Mouse (Mus musculus) fat pad, adult 2 months (tissue): ENCODE measurements at regions not wholly inside any gene's neighbourhood (a gene's known extent, or its start where the extent isn't known, plus 50 kb on each side); places are given as distances from the start of the nearest gene placed in this dataset.
A peak's percentile ranks its signal among the peaks of the same experiment; 100 is the strongest.

ENCODE experiments used
- DNase-seq: peaks from one replicate; pipeline ENCODE4 v3.0.0-alpha.2; 2011; ENCODE audit warnings: low read depth, low spot score; ENCODE audit errors: extremely low read depth

GRCm38 (mm10) chr3:102574320-102574719, 104.6 kb downstream of the Ngf start:
- DNase-seq: peak; percentile 80

- DNase-seq: no peak
Measured at GRCm38 (mm10) chr3:102576896-102577295, 107.2 kb downstream of the Ngf start.

- DNase-seq: no peak
Measured at GRCm38 (mm10) chr3:102581830-102582229, 112.1 kb downstream of the Ngf start.

DNA sequence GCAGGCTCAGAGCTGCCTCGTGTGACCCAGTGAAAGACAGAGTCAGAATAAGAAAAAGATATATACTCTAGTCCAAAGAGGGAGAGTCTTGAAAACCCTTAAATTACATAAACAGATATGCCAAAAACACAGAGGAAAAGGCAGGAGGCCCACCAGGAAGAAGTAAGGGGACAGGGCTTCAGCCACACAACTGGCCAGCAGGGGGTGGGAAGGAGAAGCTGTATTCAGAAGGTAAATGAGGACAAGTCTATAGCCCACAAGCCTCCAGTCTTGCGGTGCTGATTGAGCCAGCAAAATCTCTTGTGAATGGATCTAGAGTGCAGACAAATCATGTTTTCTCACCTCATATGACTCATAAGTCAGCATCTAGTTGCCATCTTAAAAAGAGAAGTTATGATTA, 115.4 kb downstream of the Ngf start:
- DNase-seq: no peak

DNA sequence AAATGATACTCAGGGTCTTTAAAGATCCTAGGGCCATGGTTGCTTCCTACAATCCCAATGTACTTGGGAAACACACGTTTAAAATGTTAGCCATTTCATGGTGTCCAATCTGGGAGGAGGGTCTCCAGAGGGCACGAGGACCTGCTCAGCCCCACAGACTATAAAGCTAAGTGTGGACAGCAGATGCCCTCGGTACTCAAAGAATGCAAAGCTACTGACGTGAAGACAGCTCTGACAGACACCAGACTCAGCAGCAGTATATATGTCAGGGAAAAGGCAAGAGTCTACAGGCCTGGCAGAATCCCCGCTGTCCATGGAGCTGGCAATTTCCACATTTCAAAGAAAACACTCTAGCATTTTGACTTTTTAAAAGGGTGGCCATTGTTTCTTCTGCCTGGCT, 116.5 kb downstream of the Ngf start:
- no peak for DNase-seq

GRCm38 (mm10) chr3:102592041-102592440, 122.3 kb downstream of the Ngf start:
- DNase-seq: no peak

GRCm38 (mm10) chr3:102596944-102597551, 127.3 kb downstream of the Ngf start:
- no peak for DNase-seq

- no peak for DNase-seq
Measured at GRCm38 (mm10) chr3:102599061-102599460, 129.3 kb downstream of the Ngf start.

DNA sequence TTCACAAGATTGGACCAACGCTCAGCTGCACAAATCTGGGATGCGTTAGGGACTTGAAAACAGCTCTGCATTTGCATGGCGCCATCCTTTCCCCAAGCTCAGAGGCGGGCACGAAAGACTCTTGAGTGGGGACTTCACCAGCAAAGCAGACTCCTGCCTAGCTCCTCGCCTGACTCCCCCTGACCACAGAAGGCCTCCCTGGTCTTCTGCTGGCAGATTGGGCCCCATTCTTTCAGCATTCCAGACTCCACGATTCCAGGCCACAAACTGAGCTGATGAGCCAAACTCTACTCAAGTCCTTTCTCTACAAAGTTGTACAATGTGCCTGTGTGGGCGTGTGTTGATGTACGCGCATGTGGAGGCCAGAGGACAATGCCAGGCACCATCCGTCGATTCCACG, 131.6 kb upstream of the Tspan2 start:
- no peak for DNase-seq

GRCm38 (mm10) chr3:102605284-102605683, 129.0 kb upstream of the Tspan2 start:
- no peak for DNase-seq

GRCm38 (mm10) chr3:102610970-102611369, 123.4 kb upstream of the Tspan2 start:
- DNase-seq: no peak

DNA sequence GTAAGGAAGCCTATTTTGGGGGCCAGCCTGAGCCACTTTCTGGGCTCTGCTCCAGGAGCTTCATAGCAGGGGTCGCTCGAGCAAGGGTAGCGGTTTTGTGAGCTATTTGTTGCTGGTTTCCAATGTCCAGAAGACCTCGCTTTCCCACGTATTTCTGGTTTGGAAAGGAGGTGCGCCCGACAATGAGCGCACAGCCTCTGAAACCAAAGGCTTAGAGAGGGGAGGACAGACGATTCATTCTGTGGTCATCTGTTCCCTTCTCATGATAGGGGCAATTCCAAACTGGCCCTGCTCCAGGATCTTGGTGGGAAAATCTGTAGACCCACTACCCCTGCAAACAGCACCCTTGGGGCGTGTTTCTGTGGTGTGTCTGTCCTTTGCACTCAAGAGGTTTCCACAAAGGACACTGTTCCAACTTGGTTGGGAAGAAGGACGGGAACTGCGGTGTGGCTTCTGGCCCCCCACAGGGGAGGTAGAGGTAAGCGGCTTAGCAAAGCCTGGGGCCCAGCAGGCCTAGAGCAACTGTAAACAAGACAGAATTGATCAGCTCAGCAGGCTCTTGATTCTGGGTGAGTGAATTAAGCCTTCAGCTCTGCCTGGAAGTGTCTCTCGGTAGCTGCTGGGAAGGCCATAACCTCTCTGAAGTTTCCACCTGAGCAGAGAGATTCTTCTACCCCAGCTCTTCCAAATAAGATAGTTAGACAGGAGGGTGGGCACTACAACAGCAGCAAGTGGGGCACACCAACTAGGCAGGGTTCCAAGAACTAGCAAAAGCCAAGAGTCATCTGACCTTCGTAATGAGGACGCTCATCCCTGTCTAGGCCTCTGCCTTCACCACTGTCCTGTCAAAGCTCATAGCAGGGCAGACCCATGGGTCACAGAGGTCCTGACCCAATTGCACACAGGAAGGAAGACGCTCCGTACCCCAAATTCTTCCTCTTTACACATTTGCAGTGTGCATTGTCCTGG, 122.6 kb upstream of the Tspan2 start:
- no peak for DNase-seq

- no peak for DNase-seq
Measured at GRCm38 (mm10) chr3:102619666-102620377, 114.5 kb upstream of the Tspan2 start.

GRCm38 (mm10) chr3:102636076-102636475, 98.3 kb upstream of the Tspan2 start:
- DNase-seq: peak; percentile 81

DNA sequence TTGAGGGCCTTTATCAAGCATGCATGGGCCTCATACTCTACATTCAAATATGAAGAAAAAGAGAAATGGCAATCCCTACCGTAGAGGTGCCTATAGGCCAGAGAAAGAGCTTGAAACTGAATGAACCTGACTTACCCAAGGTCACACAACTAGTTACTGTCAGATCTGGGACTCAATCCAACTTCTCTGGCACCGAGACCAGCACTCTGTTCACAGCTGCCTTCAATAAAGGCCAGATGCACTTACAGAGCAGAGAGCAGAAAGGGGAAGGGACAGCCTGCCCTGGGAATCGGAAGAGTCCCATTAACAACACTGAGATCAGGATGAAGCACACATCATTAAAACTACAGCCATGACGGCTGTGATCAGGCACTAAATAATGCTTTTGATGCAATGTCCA, 97.7 kb upstream of the Tspan2 start:
- DNase-seq: no peak

DNA sequence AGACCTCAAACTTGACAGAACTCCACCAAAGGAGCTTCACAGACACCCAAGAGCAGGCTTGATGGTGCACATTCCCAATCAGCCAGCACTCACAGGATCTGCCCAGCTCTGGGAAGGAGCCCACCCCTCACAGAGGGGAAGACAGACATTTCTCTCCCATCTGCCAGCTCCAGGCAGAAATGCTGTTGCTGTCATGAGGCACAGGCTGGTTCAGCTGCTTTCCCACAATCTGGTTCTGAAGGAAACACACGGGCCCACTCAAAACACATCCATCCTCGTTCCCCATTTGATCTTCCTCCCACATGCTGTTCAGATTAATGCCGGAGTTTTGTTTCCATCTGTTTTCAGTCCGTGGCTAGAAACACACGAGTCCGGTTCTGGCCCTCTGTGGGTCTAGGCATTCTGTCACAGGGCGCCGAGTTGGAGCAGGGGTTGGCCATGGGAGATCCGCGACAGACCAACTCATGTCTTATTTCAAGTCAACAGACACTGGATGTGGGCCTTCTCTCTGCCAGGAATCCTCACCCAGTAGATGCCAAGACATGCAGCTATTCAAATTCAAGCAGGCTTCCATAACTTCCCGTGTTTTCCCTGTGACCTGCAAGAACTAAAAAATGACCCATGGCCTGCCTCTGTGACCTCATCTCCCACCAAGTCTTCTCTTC, 89.9 kb upstream of the Tspan2 start:
- no peak for DNase-seq

GRCm38 (mm10) chr3:102648450-102648849, 85.9 kb upstream of the Tspan2 start:
- DNase-seq: no peak

DNA sequence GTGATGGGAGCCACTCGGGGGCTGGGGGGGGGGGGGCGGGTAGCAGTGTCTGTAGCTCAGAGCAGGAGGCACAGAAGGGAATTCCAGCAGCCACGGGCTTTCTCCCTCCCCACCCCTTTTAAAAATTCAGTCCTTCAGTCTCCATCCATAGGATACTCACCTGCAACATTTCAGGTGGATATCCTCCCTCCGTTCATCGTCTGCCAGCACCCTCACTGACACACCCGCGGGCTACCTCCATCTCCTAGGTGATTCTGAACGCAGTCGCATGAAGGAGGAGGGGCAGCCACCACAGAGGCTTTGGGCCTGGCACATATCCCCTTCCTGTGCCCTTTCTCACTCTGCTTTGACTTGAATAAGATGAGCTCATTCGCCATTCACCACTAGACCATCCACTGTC, 79.4 kb upstream of the Tspan2 start:
- no peak for DNase-seq

DNA sequence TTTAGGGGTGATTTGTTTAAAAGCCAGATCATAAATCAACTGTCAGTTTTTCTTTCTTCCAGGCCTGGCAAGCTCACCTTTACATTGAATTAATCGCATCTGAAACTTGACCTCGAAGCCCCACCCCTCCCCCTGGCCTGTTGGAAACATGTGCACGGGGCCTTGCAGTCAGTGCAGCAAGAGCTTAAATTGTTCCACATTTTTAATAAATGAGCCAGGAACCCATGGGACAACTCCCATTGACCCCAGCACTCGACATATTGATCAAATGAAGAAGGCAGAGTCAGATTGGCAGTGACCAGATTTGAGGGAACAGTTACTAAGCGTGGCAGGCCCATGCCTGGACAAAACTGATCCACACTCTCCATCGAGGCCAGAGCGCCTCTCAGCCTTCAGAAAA, 77.2 kb upstream of the Tspan2 start:
- DNase-seq: no peak

DNA sequence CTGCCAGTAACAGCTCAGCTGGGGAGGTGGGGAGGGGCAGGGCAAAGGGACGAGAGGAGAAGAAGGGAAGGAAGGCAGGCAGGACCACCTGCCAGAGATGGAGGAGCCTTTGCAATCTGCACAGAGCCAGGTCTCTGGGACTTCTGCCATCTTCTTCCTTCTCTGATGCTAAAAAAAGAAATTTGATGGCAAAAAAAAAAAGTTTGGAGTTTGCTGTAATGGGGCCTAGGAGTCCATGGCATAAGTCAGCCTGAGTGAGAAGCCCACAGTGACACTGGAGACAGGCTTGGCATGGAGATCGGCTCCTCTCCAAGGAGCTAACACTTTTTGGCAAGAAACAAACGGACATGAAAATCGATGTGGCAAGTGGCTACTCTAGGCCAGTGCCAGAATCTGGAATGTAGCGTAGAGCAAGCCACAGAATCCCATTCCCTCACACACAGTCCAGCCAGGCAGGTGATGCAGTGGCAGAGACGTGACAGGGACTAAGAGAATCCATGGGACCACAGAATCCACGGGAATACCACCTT, 76.7 kb upstream of the Tspan2 start:
- no peak for DNase-seq

DNA sequence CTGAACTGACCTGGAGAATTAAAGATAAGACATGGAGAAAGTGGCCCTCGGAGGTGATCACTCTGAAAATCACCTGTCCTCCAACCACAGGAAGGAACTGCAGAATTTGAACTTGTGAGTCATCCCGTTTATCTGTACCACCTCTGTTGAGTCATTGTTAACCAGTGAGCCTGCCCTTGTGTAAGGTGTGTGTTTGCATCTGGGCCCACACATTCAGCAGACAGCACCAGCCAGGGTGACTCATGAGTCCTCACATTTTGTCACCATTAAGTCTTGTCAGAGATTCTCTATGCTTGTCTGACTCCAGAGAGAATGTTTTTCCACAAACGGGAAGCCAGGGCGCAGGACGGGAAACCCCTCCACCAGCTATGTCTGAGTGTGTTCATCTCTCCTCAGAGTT, 75.0 kb upstream of the Tspan2 start:
- DNase-seq: no peak
